Mouse (Mus musculus): ENCODE data around the gene Plce1. TPM values are rescaled to one million over a fixed set of nuclear protein-coding genes. Genes with fewer than 3 reads are reported as not detected.

Plce1 gene
- polyA plus RNA-seq, 1 experiment, result not detected

GRCm38 (mm10) chr19:38514417-38515184 is 33.7 kb downstream of the Plce1 start:
- H3K4me3 ChIP-seq (replicated peaks), result no peak overlapping the region
- TF ChIP-seq TAL1 (IDR thresholded peaks at IDR 0.05; ENCODE audit: low read length), result no peak
- no peaks in the 10 kb centered on the region for H3K36me3 ChIP-seq (ENCODE audit: control insufficient read depth)
- no peaks in the 10 kb centered on the region for H3K4me1 ChIP-seq (ENCODE audit: control insufficient read depth)
- H3K27me3 ChIP-seq (ENCODE audit: control insufficient read depth), result no peaks in the 10 kb centered on the region
- H3K9me3 ChIP-seq (ENCODE audit: control insufficient read depth, low read length), result no peaks in the 10 kb centered on the region

DNA sequence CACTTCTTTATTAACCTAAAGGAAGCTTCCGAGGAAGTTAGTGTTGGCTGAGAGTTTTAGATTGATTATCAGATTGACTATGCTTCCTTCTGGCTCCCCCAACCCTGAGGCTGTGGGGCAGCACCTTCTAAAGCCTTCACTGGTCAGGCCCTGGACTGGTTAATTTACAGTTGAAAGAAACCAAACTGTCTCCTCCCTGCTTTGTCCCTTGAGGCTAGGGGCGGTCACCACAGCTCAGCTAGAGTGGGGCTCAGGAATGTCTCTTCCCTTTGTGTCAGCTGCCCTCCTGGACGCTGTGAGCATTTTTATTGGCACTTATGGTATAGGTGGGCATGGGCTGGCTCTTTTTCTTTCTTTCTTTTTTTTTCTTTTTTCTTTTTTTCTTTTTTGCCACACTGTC is 45.9 kb downstream of the Plce1 start:
- no peaks in the 10 kb centered on the region for H3K36me3 ChIP-seq (ENCODE audit: control insufficient read depth)
- H3K9me3 ChIP-seq (ENCODE audit: control insufficient read depth, low read length), result peaks cover 8% of the 10 kb centered on the region
- TF ChIP-seq TAL1 (IDR thresholded peaks at IDR 0.05; ENCODE audit: low read length) (no peak), GATA1 (IDR thresholded peaks at IDR 0.05; ENCODE audit: low read length) (no peak)
- no peaks in the 10 kb centered on the region for H3K27me3 ChIP-seq (ENCODE audit: control insufficient read depth)
- no peaks in the 10 kb centered on the region for H3K4me1 ChIP-seq (ENCODE audit: control insufficient read depth)
- H3K4me3 ChIP-seq (replicated peaks), result no peak overlapping the region

DNA sequence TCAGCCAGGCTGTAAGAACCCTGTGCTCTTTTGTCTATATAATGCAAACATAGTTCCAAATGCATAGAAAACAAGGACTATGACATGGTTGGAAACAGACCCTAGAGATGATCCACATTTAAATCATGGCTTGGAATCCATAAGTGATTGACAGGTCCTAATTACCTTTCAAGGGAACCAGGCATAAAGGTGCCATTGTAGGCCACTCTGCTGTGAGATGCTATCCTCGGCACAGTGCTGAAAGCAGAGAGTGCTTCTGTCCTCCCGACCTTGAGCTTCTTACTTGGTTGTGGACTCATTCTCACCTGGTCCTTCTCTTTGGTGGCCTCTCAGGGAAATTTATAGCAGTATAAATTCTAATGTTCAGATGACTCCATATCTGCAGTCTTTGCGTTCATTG is 46.6 kb downstream of the Plce1 start:
- no peak for TF ChIP-seq TAL1 (IDR thresholded peaks at IDR 0.05; ENCODE audit: low read length)
- TF ChIP-seq GATA1 (IDR thresholded peaks at IDR 0.05; ENCODE audit: low read length), result no peak
- H3K4me3 ChIP-seq (replicated peaks), result no peak overlapping the region
- no peaks in the 10 kb centered on the region for H3K27me3 ChIP-seq (ENCODE audit: control insufficient read depth)
- no peaks in the 10 kb centered on the region for H3K4me1 ChIP-seq (ENCODE audit: control insufficient read depth)
- peaks cover 8% of the 10 kb centered on the region for H3K9me3 ChIP-seq (ENCODE audit: control insufficient read depth, low read length)
- no peaks in the 10 kb centered on the region for H3K36me3 ChIP-seq (ENCODE audit: control insufficient read depth)

GRCm38 (mm10) chr19:38533230-38533629 is 52.3 kb downstream of the Plce1 start:
- H3K27me3 ChIP-seq (ENCODE audit: control insufficient read depth), result no peaks in the 10 kb centered on the region
- H3K9me3 ChIP-seq (ENCODE audit: control insufficient read depth, low read length), result no peaks in the 10 kb centered on the region
- H3K4me3 ChIP-seq (replicated peaks), result no peak overlapping the region
- no peaks in the 10 kb centered on the region for H3K36me3 ChIP-seq (ENCODE audit: control insufficient read depth)
- TF ChIP-seq TAL1 (IDR thresholded peaks at IDR 0.05; ENCODE audit: low read length) (no peak), GATA1 (IDR thresholded peaks at IDR 0.05; ENCODE audit: low read length) (no peak)
- no peaks in the 10 kb centered on the region for H3K4me1 ChIP-seq (ENCODE audit: control insufficient read depth)

DNA sequence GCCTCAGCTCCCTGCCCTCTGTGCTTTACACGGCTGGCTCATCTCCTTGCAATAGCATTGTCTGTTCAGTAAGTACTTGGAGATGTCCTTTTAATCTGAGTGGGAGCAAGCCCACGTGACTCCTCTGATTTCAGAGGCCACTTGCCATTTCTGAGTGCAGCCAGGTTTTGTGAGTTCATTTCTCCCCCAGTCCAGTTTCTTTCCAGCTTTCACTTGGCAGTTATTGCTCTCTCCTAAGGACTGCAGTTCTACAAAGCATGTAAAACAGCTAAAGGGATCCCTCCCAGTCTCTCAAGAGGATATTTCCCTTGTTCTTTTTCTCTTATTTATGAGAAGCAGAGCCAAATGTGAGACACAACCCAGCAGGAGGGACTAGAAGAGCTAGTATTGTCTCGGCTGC is 58.4 kb downstream of the Plce1 start:
- H3K4me3 ChIP-seq (replicated peaks), result no peak overlapping the region
- no peak for TF ChIP-seq TAL1 (IDR thresholded peaks at IDR 0.05; ENCODE audit: low read length)
- no peak for TF ChIP-seq GATA1 (IDR thresholded peaks at IDR 0.05; ENCODE audit: low read length)
- H3K4me1 ChIP-seq (ENCODE audit: control insufficient read depth), result no peaks in the 10 kb centered on the region
- no peaks in the 10 kb centered on the region for H3K9me3 ChIP-seq (ENCODE audit: control insufficient read depth, low read length)
- H3K27me3 ChIP-seq (ENCODE audit: control insufficient read depth), result no peaks in the 10 kb centered on the region
- H3K36me3 ChIP-seq (ENCODE audit: control insufficient read depth), result no peaks in the 10 kb centered on the region

GRCm38 (mm10) chr19:38540549-38540948 is 59.6 kb downstream of the Plce1 start:
- H3K4me3 ChIP-seq (replicated peaks), result no peak overlapping the region
- no peaks in the 10 kb centered on the region for H3K27me3 ChIP-seq (ENCODE audit: control insufficient read depth)
- TF ChIP-seq GATA1 (IDR thresholded peaks at IDR 0.05; ENCODE audit: low read length) (no peak), TAL1 (IDR thresholded peaks at IDR 0.05; ENCODE audit: low read length) (no peak)
- no peaks in the 10 kb centered on the region for H3K36me3 ChIP-seq (ENCODE audit: control insufficient read depth)
- H3K4me1 ChIP-seq (ENCODE audit: control insufficient read depth), result no peaks in the 10 kb centered on the region
- H3K9me3 ChIP-seq (ENCODE audit: control insufficient read depth, low read length), result no peaks in the 10 kb centered on the region

GRCm38 (mm10) chr19:38549487-38550058 is 68.7 kb downstream of the Plce1 start:
- Histone ChIP-seq H3K9me3 (ENCODE audit: control insufficient read depth, low read length) (no peaks in the 10 kb centered on the region), H3K27me3 (ENCODE audit: control insufficient read depth) (no peaks in the 10 kb centered on the region), H3K36me3 (ENCODE audit: control insufficient read depth) (no peaks in the 10 kb centered on the region), H3K4me3 (replicated peaks) (no peak overlapping the region), H3K4me1 (ENCODE audit: control insufficient read depth) (no peaks in the 10 kb centered on the region)
- TF ChIP-seq GATA1 (IDR thresholded peaks at IDR 0.05; ENCODE audit: low read length) (no peak), TAL1 (IDR thresholded peaks at IDR 0.05; ENCODE audit: low read length) (no peak)

GRCm38 (mm10) chr19:38553551-38553950 is 72.6 kb downstream of the Plce1 start:
- Histone ChIP-seq H3K27me3 (ENCODE audit: control insufficient read depth) (no peaks in the 10 kb centered on the region), H3K9me3 (ENCODE audit: control insufficient read depth, low read length) (no peaks in the 10 kb centered on the region), H3K4me1 (ENCODE audit: control insufficient read depth) (no peaks in the 10 kb centered on the region), H3K36me3 (ENCODE audit: control insufficient read depth) (no peaks in the 10 kb centered on the region), H3K4me3 (replicated peaks) (no peak overlapping the region)
- TF ChIP-seq GATA1 (IDR thresholded peaks at IDR 0.05; ENCODE audit: low read length) (no peak), TAL1 (IDR thresholded peaks at IDR 0.05; ENCODE audit: low read length) (no peak)

GRCm38 (mm10) chr19:38555399-38555798 is 74.5 kb downstream of the Plce1 start:
- no peaks in the 10 kb centered on the region for H3K27me3 ChIP-seq (ENCODE audit: control insufficient read depth)
- H3K4me3 ChIP-seq (replicated peaks), result no peak overlapping the region
- H3K9me3 ChIP-seq (ENCODE audit: control insufficient read depth, low read length), result no peaks in the 10 kb centered on the region
- no peaks in the 10 kb centered on the region for H3K36me3 ChIP-seq (ENCODE audit: control insufficient read depth)
- TF ChIP-seq GATA1 (IDR thresholded peaks at IDR 0.05; ENCODE audit: low read length) (no peak), TAL1 (IDR thresholded peaks at IDR 0.05; ENCODE audit: low read length) (no peak)
- H3K4me1 ChIP-seq (ENCODE audit: control insufficient read depth), result no peaks in the 10 kb centered on the region
